Mouse (Mus musculus): Measurements from ENCODE around the gene Hipk1.

Hipk1 gene

DNA sequence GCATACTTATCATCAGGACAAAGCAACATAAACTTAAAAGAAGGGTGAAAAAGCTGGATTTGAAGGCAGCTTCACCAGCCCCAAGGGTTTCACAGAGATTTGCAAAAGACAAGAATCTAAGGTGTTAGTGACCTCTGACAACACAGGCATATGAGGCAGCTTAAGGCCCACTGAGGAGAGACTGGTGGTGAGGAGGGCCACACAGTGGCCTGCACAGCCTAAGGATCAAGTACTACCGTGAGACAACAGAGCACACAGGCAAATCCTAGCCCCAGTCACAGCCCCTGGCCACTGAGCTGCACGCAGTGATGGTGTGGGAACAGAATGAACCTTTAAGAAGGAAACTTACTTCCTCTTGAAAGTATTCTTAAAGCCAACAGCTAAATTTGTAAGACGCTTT is 17.9 kb downstream of the Hipk1 start:
- no peaks in the 10 kb centered on the region for H3K27me3 ChIP-seq (ENCODE audit: insufficient read depth, low read length)
- no peaks in the 10 kb centered on the region for H3K9me3 ChIP-seq (ENCODE audit: low read length)
- H3K36me3 ChIP-seq (ENCODE audit: insufficient read depth, low read length): peaks cover 54% of the 10 kb centered on the region
- 0 out of 2 replicates have a peak overlapping the region, but pooled peaks have one; percentile 7 for H3K4me3 ChIP-seq (replicated peaks; ENCODE audit: low read length)
- no peak for TF ChIP-seq CTCF (conservative IDR thresholded peaks at IDR 0.05; ENCODE audit: low read length)
- TF ChIP-seq POU5F1 (IDR thresholded peaks at IDR 0.05; ENCODE audit: borderline replicate concordance, low read length): no peak
- TF ChIP-seq NANOG (IDR thresholded peaks at IDR 0.05; ENCODE audit: borderline replicate concordance, low read length): no peak
- peaks cover 76% of the 10 kb centered on the region for H3K4me1 ChIP-seq (replicated peaks; ENCODE audit: low read depth, low read length)

DNA sequence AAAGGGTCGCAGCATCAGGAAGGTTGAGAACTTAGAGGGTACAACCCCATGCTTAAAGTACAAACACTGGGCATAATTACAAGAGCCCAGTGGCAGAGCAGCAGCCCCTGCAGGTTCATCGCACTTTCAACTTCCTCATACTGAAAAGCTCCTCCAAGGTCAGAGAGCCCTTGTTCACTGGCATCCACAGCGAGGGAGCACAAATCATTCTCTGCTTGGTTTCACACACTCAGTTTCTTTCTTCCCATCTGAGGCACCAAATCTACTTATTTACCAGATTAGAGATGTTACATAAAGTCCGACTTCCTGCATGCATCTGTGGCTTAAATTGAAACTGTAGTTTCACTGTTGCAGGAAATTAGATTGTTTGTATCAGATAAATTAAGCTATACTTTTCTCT is 18.5 kb downstream of the Hipk1 start:
- peaks cover 76% of the 10 kb centered on the region for H3K4me1 ChIP-seq (replicated peaks; ENCODE audit: low read depth, low read length)
- peaks cover 53% of the 10 kb centered on the region for H3K36me3 ChIP-seq (ENCODE audit: insufficient read depth, low read length)
- H3K4me3 ChIP-seq (replicated peaks; ENCODE audit: low read length): no peak overlapping the region
- no peaks in the 10 kb centered on the region for H3K9me3 ChIP-seq (ENCODE audit: low read length)
- no peaks in the 10 kb centered on the region for H3K27me3 ChIP-seq (ENCODE audit: insufficient read depth, low read length)
- TF ChIP-seq CTCF (conservative IDR thresholded peaks at IDR 0.05; ENCODE audit: low read length) (no peak), NANOG (IDR thresholded peaks at IDR 0.05; ENCODE audit: borderline replicate concordance, low read length) (no peak), POU5F1 (IDR thresholded peaks at IDR 0.05; ENCODE audit: borderline replicate concordance, low read length) (no peak)

DNA sequence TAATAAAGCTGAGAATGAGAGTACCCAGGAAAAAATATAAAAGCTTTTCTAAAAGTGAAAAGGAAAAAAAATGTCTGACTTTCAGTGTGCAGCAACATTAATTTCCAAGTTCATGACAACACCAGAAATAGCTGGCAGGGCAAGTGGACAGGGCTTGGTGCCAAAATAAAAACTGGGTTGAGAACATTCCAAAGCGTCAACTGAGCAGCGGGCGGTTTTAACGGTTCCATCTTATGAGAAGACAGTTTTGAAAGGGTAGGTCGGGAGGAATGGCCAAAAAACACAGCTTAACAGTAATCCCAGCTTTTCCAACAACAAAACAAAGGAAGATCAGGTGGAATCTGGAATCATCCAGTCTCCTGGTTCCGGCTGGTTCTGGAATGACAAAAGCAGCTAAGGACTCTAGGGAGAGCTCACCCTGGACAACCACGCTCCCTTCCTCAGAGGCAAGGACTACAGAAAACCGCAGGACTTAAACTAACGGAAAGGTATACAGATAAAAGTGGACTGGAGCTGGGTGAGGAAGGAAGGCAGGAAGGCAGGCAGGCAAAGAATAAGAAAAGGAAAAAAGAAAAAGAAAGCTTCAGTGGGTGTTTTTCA is 19.7 kb downstream of the Hipk1 start:
- TF ChIP-seq NANOG (IDR thresholded peaks at IDR 0.05; ENCODE audit: borderline replicate concordance, low read length): peak; percentile 13; the same call in 1 of the 2 replicates
- TF ChIP-seq CTCF (conservative IDR thresholded peaks at IDR 0.05; ENCODE audit: low read length): no peak
- TF ChIP-seq POU5F1 (IDR thresholded peaks at IDR 0.05; ENCODE audit: borderline replicate concordance, low read length): no peak
- H3K4me1 ChIP-seq (replicated peaks; ENCODE audit: low read depth, low read length): peaks cover 76% of the 10 kb centered on the region
- no peaks in the 10 kb centered on the region for H3K9me3 ChIP-seq (ENCODE audit: low read length)
- H3K27me3 ChIP-seq (ENCODE audit: insufficient read depth, low read length): no peaks in the 10 kb centered on the region
- peaks cover 41% of the 10 kb centered on the region for H3K36me3 ChIP-seq (ENCODE audit: insufficient read depth, low read length)
- H3K4me3 ChIP-seq (replicated peaks; ENCODE audit: low read length): peak overlapping the region; percentile 7; the same call in 1 of the 2 replicates

DNA sequence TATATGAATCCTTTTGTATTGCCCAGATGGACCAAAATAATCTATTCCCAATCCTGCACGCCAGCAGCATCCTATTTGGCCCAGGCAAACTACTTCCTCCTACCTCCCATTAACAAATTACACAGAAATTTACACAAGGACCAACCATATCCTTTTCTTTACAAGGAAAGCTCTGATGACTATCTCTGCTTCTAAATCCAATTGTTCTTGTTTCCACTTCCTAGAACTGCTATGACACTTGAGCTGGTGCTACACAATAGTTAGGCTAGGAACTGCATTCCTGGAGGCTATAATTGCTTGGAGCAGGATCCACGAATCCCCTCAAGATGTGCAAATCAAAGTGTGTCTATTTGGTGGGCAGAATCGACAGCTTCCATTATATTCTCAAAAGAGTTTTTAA is 24.6 kb downstream of the Hipk1 start:
- peaks cover 52% of the 10 kb centered on the region for H3K36me3 ChIP-seq (ENCODE audit: insufficient read depth, low read length)
- no peak overlapping the region for H3K4me3 ChIP-seq (replicated peaks; ENCODE audit: low read length)
- H3K27me3 ChIP-seq (ENCODE audit: insufficient read depth, low read length): no peaks in the 10 kb centered on the region
- no peaks in the 10 kb centered on the region for H3K9me3 ChIP-seq (ENCODE audit: low read length)
- peaks cover 65% of the 10 kb centered on the region for H3K4me1 ChIP-seq (replicated peaks; ENCODE audit: low read depth, low read length)
- no peak for TF ChIP-seq POU5F1 (IDR thresholded peaks at IDR 0.05; ENCODE audit: borderline replicate concordance, low read length)
- no peak for TF ChIP-seq NANOG (IDR thresholded peaks at IDR 0.05; ENCODE audit: borderline replicate concordance, low read length)
- no peak for TF ChIP-seq CTCF (conservative IDR thresholded peaks at IDR 0.05; ENCODE audit: low read length)

DNA sequence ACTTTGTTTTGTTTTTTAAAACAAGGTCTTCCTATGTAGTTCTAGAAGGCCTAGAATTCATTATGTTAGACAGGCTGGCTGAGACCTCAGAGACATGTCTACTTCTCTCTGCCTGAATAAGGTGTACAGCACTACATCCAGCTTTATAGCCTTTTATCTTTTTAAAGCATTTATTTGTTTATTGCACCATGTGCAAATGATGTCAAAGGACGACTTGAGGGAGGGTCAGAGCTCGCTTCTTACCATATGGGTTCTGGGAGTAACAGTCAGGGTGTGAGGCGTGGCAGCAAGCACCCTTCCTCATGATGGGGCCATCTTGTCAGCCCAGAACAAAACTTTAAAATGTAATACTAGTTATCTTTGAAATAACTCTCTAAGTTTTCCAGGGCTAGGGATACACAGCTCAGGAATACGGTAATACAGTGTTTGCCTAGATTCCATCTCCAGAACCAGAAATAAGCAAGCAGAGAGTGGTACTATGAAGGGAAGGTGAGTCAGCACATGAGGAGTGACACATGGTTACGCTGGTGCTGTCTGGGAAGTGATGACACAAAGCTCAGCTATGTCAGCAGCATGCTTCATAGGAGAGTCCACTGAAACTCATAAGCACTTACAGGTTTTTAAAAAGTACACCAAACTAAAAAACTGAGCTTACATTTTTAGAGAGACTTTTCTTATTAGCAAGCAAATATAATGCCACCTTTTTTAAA is 31.9 kb downstream of the Hipk1 start:
- Histone ChIP-seq H3K36me3 (ENCODE audit: insufficient read depth, low read length) (peaks cover 71% of the 10 kb centered on the region), H3K4me1 (replicated peaks; ENCODE audit: low read depth, low read length) (peaks cover 67% of the 10 kb centered on the region), H3K9me3 (ENCODE audit: low read length) (no peaks in the 10 kb centered on the region), H3K27me3 (ENCODE audit: insufficient read depth, low read length) (no peaks in the 10 kb centered on the region), H3K4me3 (replicated peaks; ENCODE audit: low read length) (no peak overlapping the region)
- TF ChIP-seq POU5F1 (IDR thresholded peaks at IDR 0.05; ENCODE audit: borderline replicate concordance, low read length) (no peak), CTCF (conservative IDR thresholded peaks at IDR 0.05; ENCODE audit: low read length) (no peak), NANOG (IDR thresholded peaks at IDR 0.05; ENCODE audit: borderline replicate concordance, low read length) (no peak)

DNA sequence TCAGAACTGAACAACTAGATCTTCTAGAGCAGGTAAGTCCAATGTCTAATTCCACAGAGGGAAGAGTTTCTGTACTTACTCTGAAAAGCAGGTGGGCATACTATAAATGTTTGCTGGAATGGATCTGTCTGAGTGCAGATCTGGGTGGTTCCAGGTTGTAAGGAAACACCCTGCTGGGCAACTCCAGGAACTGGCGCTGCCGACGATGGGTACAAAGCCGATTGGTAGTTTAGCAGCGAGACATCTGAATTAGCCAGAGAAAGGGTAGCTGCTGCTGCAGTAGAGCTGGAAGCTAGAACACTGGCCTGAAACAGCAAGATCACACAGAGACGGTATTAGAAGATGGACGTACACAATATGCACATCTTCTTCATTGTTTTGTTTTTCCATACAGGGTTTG is 32.9 kb downstream of the Hipk1 start:
- Histone ChIP-seq H3K27me3 (ENCODE audit: insufficient read depth, low read length) (no peaks in the 10 kb centered on the region), H3K4me1 (replicated peaks; ENCODE audit: low read depth, low read length) (peaks cover 67% of the 10 kb centered on the region), H3K9me3 (ENCODE audit: low read length) (no peaks in the 10 kb centered on the region), H3K4me3 (replicated peaks; ENCODE audit: low read length) (no peak overlapping the region), H3K36me3 (ENCODE audit: insufficient read depth, low read length) (peaks cover 71% of the 10 kb centered on the region)
- TF ChIP-seq NANOG (IDR thresholded peaks at IDR 0.05; ENCODE audit: borderline replicate concordance, low read length) (no peak), CTCF (conservative IDR thresholded peaks at IDR 0.05; ENCODE audit: low read length) (0 out of 2 replicates have a peak, but pooled peaks have one; percentile 4), POU5F1 (IDR thresholded peaks at IDR 0.05; ENCODE audit: borderline replicate concordance, low read length) (no peak)

DNA sequence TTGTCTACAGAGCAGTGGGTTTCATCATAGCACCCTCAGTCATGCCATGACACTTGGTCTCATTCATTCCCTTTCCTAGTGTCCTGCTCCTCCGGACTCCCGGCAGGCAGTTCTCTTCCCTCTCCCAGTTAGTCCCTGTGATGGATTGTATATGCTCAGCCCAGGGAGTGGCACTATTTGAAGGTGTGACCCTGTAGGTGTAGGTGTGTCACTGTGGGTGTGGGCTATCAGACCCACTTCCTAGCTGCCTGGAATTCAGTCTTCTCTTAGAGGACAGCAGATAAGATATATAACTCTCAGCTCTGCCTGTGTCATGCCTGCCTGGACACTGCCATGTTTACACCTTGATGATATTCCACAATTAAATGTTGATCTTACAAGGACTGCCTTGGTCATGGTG is 34.4 kb downstream of the Hipk1 start:
- Histone ChIP-seq H3K36me3 (ENCODE audit: insufficient read depth, low read length) (peaks cover 75% of the 10 kb centered on the region), H3K4me1 (replicated peaks; ENCODE audit: low read depth, low read length) (peaks cover 62% of the 10 kb centered on the region), H3K27me3 (ENCODE audit: insufficient read depth, low read length) (no peaks in the 10 kb centered on the region), H3K4me3 (replicated peaks; ENCODE audit: low read length) (no peak overlapping the region), H3K9me3 (ENCODE audit: low read length) (no peaks in the 10 kb centered on the region)
- TF ChIP-seq NANOG (IDR thresholded peaks at IDR 0.05; ENCODE audit: borderline replicate concordance, low read length) (no peak), POU5F1 (IDR thresholded peaks at IDR 0.05; ENCODE audit: borderline replicate concordance, low read length) (no peak), CTCF (conservative IDR thresholded peaks at IDR 0.05; ENCODE audit: low read length) (no peak)

DNA sequence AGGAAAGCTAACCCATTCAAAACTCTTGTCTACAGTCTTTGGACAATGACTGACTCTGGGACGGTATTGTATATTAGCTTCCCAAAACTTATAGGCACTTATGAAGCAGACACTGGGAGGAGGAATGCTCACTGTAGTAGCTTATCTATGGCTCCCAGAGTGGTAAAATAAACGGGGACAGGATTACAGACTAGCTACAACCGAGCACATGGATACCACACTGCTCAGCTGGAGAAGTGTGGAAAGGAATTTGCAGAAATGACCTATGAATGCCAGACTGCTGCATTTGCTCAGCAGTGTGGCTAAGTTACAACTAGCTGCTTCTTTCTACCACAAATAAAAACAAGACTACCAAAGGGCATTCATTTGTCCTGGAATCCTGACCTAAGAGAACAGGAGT is 36.0 kb downstream of the Hipk1 start:
- peaks cover 84% of the 10 kb centered on the region for H3K36me3 ChIP-seq (ENCODE audit: insufficient read depth, low read length)

More for the DNA sequence above, 36.0 kb downstream of the Hipk1 start:
- TF ChIP-seq POU5F1 (IDR thresholded peaks at IDR 0.05; ENCODE audit: borderline replicate concordance, low read length) (no peak), CTCF (conservative IDR thresholded peaks at IDR 0.05; ENCODE audit: low read length) (no peak), NANOG (IDR thresholded peaks at IDR 0.05; ENCODE audit: borderline replicate concordance, low read length) (no peak)
- H3K27me3 ChIP-seq (ENCODE audit: insufficient read depth, low read length): no peaks in the 10 kb centered on the region
- H3K4me1 ChIP-seq (replicated peaks; ENCODE audit: low read depth, low read length): peaks cover 48% of the 10 kb centered on the region
- H3K4me3 ChIP-seq (replicated peaks; ENCODE audit: low read length): no peak overlapping the region
- H3K9me3 ChIP-seq (ENCODE audit: low read length): no peaks in the 10 kb centered on the region
